Mouse (Mus musculus) lung, embryonic 15.5 days (tissue): ENCODE measurements around the gene Bmpr1a. TPM values are rescaled to one million over a fixed set of nuclear protein-coding genes. Genes with fewer than 3 reads are reported as not detected.
A peak's percentile ranks its signal among the peaks of the same experiment; 100 is the strongest.

Experiments
- ATAC-seq: fragments of 200-750 bp; cut with Nextera tagmentation; 2 replicates; pipeline ENCODE4 v1.8.0; 2017; ENCODE audit warnings: moderate number of reproducible peaks, borderline replicate concordance; ENCODE audit not compliant: low FRiP score, low TSS enrichment; ENCODE audit errors: extremely low read depth
- H3K27ac ChIP-seq: fragments of 300-500 bp; sonication (generic); 2 replicates; pipeline ENCODE4 v1.5.1; 2015; ENCODE audit warnings: moderate library complexity, mild to moderate bottlenecking, inconsistent platforms
- H3K27me3 ChIP-seq: fragments of 300-500 bp; sonication (generic); 2 replicates; pipeline ENCODE4 v1.6.1; 2015; ENCODE audit warnings: inconsistent platforms
- H3K36me3 ChIP-seq: fragments of 300-500 bp; sonication (generic); 2 replicates; pipeline ENCODE4 v1.6.1; 2015; ENCODE audit warnings: inconsistent platforms
- H3K4me1 ChIP-seq: fragments of 300-500 bp; sonication (generic); 2 replicates; pipeline ENCODE4 v1.6.1; 2015; ENCODE audit warnings: inconsistent platforms
- H3K4me2 ChIP-seq: fragments of 300-500 bp; sonication (generic); 2 replicates; pipeline ENCODE4 v1.6.1; 2015; ENCODE audit warnings: inconsistent platforms, mild to moderate bottlenecking, moderate library complexity
- H3K4me3 ChIP-seq: fragments of 300-500 bp; sonication (generic); 2 replicates; pipeline ENCODE4 v1.5.1; 2015; ENCODE audit warnings: mild to moderate bottlenecking, inconsistent platforms
- H3K9ac ChIP-seq: fragments of 300-500 bp; sonication (generic); 2 replicates; pipeline ENCODE4 v1.6.1; 2015; ENCODE audit warnings: inconsistent platforms
- H3K9me3 ChIP-seq: fragments of 300-500 bp; sonication (generic); 2 replicates; pipeline ENCODE4 v1.6.1; 2016; ENCODE audit warnings: inconsistent platforms
- WGBS: fragments of 180-500 bp; shearing (Covaris S2); methylation state at CpG from one replicate; pipeline ENCODE4 v1.1.7; 2015; 5-methylcytosine and 5-hydroxymethylcytosine counted together
- polyA plus RNA-seq: library from polyadenylated mRNA; unstranded; fragments of >200 nt; fragmentation: Nextera tagmentation; extraction: Ambion mirVana; gene quantifications from 2 replicates; pipeline ENCODE4 v1.2.1, GENCODE M21; 2015

Bmpr1a gene
- polyA plus RNA-seq, 1 experiment from 2014 or later, result 39.1 TPM

GRCm38 (mm10) chr14:34363490-34364253 is 139.5 kb downstream of the Bmpr1a start:
- Histone ChIP-seq H3K9me3 (no peaks in the 10 kb centered on the region), H3K27ac (no peak overlapping the region), H3K27me3 (peaks cover 3% of the 10 kb centered on the region; the same call in 1 of the 2 replicates), H3K4me2 (peak overlapping the region; percentile 88), H3K4me1 (peaks cover 15% of the 10 kb centered on the region), H3K36me3 (no peaks in the 10 kb centered on the region), H3K9ac (peak overlapping the region; percentile 0; the same call in 1 of the 2 replicates), H3K4me3 (peak overlapping the region; percentile 41)
- peak; percentile 82; the same call in 1 of the 2 replicates for ATAC-seq
- WGBS, result 4% methylated on average over 32 of the region's 32 CpGs

DNA sequence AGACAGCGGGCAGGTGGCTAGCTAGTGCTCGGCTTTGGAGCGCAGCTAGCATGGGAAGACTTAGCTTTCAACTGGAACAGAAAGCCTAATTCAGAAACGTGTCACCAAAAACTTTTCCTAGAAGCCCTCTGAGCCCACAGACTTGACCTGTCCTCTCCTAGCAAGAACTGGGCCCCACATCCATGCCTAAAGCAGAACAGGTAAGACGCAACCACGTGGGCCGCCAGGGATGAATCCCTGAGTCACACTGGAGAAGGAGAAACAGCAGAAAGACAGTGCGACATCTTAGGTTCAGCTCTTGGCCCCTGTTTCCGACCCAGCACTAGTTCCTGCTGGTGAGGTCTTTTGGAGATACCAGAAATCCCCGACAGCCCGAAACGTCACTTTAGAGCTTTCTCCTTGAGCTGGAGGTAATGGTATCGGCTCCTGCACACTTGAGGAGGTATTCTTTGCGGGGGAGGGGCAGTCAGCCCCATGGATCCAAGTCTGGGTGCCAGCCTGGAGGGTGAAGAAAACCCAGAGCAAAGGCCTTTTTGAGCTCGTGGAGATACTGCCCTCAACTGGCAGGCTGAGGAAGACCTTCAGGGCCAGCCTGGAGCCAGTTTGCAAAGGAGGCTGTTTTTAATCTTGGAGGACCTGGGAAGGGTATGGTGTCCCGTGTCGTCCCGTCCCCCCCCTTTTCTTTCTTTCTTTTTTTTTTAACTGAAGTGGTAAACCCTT is 140.3 kb downstream of the Bmpr1a start:
- Histone ChIP-seq H3K4me3 (peak overlapping the region; percentile 41), H3K27ac (no peak overlapping the region), H3K9ac (no peak overlapping the region), H3K9me3 (no peaks in the 10 kb centered on the region), H3K4me2 (peak overlapping the region; percentile 88), H3K27me3 (peaks cover 3% of the 10 kb centered on the region; the same call in 1 of the 2 replicates), H3K4me1 (peaks cover 21% of the 10 kb centered on the region), H3K36me3 (no peaks in the 10 kb centered on the region)
- WGBS, result 29% methylated on average over 18 of the region's 18 CpGs
- ATAC-seq, result peak; percentile 54; the same call in 1 of the 2 replicates

DNA sequence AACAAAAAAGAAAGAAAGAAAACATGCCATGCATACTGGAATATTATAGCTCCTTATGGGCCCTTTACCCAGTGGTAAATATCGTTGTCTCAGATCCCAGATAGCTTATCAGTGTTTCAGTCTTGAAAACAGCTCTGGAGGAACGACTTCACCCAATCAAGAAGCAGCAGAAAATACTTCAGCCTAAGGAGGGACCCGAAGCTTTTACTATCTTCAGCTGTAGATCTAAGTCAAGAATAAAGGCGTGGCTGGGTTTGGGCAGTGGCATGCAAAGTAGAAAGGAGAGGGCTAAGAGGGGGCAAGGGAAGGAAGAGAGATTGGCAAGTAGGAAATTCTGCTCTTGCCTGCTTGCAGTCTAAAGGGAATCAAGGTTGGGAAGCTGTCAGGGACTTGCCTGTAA is 141.0 kb downstream of the Bmpr1a start:
- Histone ChIP-seq H3K27me3 (peaks cover 3% of the 10 kb centered on the region; the same call in 1 of the 2 replicates), H3K9me3 (no peaks in the 10 kb centered on the region), H3K4me3 (no peak overlapping the region), H3K4me1 (peaks cover 27% of the 10 kb centered on the region), H3K9ac (no peak overlapping the region), H3K4me2 (no peak overlapping the region), H3K36me3 (no peaks in the 10 kb centered on the region), H3K27ac (no peak overlapping the region)
- no peak for ATAC-seq
- 42% methylated on average over 4 of the region's 4 CpGs for WGBS

Other genes starting within 250 kb of the Bmpr1a start
- 10.1 and 12.6 TPM in 2 replicates for gene Shld2, start 192.8 kb downstream of the Bmpr1a start, polyA plus RNA-seq
- 66.4 and 68.7 TPM in 2 replicates for gene Glud1, start 192.6 kb downstream of the Bmpr1a start, polyA plus RNA-seq
- gene Fam25c, start 147.9 kb downstream of the Bmpr1a start, polyA plus RNA-seq, result not detected in 2 replicates
- 6.2 and 7.5 TPM in 2 replicates for gene Sncg, start 128.6 kb downstream of the Bmpr1a start, polyA plus RNA-seq
- gene Mmrn2, start 127.9 kb downstream of the Bmpr1a start, polyA plus RNA-seq, result 12.7 and 14.3 TPM in 2 replicates
- not detected in 2 replicates for gene 9230112D13Rik, start 19.5 kb upstream of the Bmpr1a start, polyA plus RNA-seq
- gene Ldb3, start 85.3 kb upstream of the Bmpr1a start, polyA plus RNA-seq, result 8.3 and 9.5 TPM in 2 replicates
- 0.15 and 0.29 TPM in 2 replicates for gene Opn4, start 96.8 kb upstream of the Bmpr1a start, polyA plus RNA-seq
- gene Wapl, start 170.6 kb upstream of the Bmpr1a start, polyA plus RNA-seq, result 24.8 and 25.7 TPM in 2 replicates